Mouse (Mus musculus) frontal cortex, postnatal 25 days (tissue): ENCODE results near the gene Khdc4.
"Not testable (repeated sequence)": the region's sequence is repeated elsewhere in the genome, so short reads cannot be mapped to it uniquely, and the experiment has no call there.

Experiments used
- DNase-seq, 2 experiments: peaks; one replicate each; pipeline ENCODE4 v3.0.0; 2022; ENCODE audit warnings: low spot score in 2 of 2

The Khdc4 gene

DNA sequence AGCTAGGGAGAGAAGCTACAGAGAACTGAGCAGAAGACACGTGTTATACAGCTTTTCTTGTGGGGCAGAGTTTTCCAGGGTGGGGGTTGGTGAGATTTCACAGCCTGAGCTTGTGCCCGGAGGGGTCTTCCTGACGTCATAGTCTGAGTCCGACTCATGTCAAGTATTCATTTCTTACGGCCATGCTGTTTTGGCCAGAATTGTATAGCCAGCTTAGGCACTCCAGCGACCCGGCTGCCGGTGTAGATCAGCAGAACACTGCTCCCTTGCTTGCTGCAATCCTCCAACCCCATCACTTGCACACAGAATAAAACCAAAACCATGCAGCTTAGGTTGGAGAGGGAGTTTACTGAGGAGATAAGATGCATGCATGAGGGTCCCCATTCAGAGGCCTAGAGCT lies 30.0 kb upstream of the Khdc4 start:
- no peak for DNase-seq

DNA sequence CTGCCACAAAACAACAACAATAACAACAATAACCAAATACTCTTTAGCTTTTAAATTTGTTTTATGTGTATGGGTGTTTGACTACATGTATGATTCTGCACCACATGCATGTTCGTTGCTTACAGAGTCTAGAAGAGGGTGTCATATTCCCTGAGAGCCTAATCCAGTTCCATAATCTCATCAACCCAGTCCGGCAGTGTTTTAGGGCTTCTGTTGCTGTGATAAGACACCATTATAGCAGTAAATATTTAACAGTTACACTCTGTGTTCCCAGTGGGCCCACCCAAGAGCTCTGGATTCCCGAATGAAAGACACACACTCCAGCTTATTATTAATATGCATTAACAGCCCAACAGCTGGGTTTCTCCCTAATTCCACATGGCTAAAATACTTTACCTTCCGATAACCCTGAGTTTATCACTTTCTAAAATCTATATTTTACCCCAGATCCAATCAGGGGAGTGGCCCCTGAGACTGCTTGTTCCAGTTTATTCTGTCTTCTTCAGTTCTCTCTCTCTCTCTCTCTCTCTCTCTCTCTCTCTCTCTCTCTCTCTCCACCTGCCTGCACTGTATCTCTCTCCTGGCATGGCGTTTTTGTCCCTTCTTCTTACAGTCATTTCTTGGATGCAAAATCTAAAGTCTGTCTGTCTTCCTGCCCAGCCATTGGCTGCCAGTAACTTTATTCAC lies 27.0 kb upstream of the Khdc4 start:
- no peak for DNase-seq

DNA sequence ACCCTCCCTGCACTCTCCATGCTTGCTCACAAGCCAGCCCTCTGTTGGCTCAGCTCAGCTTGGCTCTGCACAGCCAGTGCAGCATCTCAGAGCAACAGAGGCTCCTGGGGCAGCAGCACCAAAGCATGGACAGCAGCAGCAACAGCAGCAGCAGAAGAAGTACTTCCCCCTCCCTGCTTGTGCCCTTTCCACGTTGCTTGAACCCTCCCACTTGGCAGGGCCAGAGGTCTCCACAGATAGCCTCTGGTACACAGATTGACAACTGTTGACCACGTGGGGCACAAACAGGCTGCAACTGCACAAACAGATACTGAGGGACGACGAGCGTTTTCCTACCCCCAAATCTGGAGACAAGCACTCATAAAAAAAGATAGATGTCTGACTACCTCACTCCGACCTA lies 25.8 kb upstream of the Khdc4 start:
- DNase-seq = no peak

DNA sequence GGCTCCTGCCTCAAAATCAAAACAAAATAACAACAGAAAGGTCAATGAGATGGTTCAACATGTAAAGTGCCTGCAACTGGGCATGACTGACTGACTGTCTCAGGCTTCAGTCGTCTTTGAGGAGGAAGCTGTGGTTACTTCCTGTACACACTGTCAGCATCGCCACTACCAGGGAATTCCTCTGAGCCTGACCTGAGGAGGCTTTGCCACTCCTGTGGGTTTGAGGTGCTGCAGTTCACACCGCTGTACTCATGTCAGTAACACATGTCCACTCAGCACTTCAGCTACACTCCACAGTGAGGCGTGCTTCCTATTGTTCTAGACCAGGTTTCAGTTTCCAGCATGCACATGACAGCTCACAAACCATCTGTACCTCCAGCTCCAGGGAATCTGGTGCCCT lies 21.5 kb upstream of the Khdc4 start:
- no peak for DNase-seq

DNA sequence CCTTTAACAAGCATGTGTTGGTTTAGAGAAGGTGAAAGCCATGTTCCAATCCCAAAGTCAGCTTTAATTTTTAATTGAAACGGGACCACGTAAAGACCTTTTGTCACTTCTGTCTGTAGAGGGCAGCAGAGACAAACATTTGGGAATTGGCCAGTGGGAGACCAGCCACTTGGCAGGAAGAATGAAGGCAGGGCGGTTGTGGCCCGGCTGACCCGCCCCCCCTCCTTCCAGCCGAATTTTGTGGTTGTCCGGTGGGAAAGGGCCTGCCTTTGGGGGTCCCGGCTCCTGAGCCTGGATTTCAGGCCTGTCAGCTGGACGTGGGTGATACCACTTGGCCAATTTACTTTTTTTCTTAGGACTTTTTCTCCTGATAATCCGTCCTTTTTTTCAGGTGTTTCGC lies 8.2 kb upstream of the Khdc4 start:
- peak in 1 of 2 experiments; percentile 34 for DNase-seq

DNA sequence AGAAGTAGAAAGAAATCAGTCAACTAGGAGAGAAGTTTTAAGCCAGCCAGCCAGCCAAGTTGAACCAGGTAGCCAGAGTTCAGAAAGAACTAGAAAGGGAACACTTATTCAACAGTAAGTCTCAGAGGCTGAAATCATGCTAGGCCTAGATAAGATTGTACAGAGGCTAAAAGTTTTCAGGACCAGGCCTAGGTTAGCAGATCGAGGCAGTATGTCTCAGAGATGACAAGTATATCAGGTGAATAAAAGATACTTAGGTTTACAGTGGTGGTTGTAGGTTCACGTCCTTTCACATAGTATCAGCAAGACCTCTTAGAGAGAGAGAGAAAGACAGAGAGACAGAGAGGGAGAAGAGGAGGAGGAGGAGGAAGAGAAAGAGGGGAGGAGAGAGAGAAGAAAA lies 1.8 kb upstream of the Khdc4 start:
- no peak for DNase-seq

DNA sequence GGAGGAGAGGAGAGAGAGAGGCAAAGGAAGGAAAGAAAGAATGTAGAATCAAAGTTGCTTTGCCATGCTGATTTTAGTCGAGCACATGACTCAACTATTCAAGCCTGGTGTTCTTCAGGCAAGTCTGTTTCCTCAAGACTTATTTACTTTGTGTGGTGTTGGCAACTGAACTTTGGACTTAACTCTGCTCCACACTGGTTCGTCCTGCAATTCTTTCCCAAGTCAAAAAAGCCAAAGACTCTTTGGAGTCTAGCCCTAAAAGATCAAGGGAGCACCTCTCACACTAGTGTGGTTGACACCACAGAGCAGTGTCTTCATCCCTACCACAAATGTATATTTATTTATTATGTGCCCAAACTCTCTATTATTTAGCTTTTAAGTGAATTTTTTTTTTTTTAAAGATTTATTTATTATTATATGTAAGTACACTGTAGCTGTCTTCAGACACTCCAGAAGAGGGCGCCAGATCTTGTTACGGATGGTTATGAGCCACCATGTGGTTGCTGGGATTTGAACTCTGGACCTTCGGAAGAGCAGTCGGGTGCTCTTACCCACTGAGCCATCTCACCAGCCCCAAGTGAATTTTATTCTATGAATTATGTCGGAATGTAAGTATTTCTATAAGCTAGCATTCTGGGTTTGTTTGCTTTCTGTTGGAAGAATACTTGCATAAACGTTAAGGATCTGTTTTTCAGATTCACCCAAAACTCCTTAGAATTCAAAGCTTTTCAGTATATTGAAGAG lies 1.2 kb upstream of the Khdc4 start:
- DNase-seq = no peak

DNA sequence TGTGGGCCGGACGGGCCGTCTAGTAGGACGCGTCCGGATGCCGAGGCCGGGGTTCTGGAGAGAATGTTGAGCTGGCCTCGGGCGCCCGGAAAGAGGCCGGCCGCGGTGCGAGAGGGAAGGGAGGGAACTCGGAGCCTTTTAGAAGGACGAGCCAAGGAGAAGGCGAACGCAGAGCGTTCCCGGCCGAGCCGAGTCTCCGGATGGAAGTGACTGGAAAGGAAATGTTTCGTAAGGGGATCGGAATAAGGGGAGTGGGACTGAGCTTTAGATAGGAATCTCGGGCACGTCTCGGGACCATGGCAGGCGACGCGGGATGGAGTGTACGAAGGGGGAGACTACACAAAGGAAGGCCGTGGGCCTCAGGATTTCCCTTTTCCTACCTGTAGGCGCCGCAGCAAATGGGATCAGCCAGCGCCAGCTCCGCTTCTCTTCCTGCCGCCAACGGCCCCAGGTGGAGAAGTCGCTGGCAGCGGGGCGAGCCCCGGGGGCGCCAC lies 402 bp downstream of the Khdc4 start:
- DNase-seq = no peak

DNA sequence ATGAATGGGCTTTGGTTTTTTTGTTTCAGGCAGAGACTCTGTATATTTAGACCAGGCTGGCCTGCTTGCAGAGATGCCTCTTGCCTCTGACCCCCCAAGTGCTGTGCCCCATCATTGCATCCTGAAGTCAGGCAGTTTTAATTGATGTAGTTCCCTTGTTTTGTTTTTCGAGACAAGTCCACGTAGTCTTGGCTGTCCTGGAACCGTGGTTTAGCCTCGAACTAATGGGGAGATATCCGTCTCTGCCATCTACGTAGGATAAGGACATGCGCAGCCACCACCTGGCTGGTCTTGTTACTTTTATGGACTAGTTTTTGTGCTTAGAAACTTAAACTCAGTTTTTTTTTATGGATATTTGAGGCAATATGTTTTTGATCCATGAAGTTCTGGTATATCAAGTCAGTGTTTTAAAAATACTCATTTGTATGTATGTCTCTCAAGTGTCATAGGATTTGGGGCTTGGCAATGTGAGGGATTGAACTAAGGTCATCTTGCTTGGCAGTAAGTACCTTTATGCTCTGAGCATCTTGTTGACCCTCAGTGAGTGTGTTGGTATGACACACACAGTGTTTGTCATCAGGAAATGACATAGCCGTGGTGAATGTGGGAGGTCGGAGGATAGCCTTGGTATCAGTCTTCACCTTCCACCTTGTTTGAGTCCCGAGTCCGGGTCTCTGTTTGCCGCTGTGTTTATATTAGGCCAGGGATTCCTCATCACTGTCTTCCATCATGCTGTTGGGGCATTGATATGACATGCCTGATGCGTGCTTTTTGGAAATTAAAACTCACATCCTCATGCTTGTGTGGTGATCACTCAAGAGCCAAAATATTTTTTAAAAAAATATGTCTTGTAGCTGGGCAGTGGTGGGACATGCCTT lies 1.4 kb downstream of the Khdc4 start:
- no peak for DNase-seq

DNA sequence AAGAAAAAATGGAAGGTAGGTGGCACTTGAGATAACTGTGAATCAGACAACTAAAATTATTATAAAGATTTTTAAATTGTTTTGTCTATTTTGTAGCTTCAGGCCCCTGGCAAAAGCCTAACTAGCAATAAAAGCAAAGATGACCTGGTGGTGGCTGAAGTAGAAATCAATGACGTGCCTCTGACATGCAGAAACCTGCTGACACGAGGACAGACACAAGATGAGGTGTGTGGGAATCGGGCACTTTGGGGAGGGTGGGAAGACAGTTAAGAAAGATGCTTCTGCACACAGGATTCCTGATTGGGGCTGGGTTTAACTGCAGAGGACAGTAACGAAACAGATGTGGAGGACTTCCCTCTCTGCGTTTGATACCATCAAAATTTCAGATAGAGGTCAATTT lies 3.5 kb downstream of the Khdc4 start:
- DNase-seq = no peak

DNA sequence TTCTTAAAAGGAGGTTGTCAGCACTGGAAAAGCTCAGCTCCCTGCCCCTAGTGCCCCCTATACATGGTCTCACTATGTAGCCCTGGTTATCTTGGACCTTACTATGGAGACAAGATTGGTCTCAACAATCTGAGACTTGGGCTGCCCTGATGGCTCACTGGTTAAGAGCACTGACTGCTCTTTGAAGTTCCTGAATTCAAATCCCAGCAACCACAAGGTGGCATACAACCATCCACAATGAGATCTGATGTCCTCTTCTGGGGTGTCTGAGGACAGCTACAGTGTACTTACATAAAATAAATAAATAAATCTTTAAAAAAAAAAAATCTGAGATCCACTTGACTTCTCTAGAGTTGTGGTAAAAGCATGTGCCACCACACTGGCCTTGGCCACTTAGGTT lies 9.9 kb downstream of the Khdc4 start:
- DNase-seq = no peak

DNA sequence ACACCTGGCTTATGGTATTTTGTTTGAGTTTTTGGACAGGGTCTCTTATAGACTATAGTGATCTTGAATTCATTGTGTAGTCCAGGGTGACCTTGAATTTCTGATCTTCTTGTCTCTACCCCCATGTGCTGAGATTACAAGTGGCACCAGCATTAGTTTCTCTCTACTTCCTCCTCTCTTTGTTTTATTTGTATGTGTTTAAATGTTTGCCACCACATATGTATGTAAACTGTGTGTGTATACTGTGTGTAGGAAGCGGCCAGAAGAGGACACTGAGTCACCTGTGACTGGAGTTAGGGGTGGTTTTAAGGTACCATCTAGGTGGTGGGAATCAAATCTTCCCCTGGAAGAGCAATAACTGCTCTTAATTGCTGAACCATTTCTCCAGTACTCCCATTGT lies 12.4 kb downstream of the Khdc4 start:
- no peak for DNase-seq

DNA sequence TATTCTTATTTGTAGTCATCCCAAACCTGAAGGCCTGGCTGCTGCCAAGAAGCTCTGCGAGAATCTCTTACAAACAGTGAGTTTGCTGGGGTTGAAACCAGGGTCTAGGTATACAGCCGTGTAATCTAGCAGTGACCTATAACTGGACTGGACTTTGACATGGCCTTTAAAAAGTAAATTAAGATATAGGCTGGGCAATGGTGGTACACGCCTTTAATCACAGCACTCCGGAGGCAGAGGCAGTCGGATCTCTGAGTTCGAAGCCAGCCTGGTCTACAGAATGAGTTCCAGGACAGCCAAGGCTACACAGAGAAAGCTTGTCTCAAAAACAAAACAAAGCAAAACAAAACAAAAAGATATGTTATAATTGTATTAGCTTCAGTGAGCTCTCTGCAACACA lies 13.2 kb downstream of the Khdc4 start:
- no peak for DNase-seq

DNA sequence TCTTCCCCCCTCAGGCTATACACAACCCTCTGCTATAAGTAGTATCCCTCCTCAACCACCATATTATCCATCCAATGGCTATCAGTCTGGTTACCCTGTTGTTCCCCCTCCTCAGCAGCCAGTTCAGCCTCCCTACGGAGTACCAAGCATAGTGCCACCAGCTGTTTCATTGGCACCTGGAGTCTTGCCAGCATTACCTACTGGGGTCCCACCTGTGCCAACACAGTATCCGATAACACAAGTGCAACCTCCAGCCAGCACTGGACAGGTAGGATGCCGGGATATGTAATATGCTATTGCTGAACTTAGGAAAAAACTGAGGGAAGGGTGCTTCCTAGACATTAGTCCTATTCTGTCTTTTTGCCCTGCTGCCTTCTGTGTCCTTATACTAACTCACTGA lies 14.6 kb downstream of the Khdc4 start:
- DNase-seq = no peak

DNA sequence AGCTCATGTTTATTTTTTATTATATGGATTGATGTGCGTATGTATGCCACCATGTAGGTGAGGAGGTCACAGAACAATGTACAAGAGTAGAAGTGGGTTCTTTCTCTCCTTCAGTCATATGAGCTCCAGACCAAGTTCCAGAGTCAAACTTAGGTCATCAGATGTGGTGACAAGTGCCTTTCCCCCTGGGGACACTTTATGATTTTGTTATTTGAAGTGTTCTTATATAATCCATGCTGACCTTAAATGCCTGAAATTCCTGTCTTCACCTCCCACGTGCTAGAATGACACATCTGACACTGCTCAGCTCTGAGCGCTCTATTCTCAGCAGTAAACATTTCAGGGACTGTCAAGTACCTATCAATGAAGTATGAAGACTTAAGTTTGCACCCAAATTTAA lies 15.6 kb downstream of the Khdc4 start:
- no peak for DNase-seq

DNA sequence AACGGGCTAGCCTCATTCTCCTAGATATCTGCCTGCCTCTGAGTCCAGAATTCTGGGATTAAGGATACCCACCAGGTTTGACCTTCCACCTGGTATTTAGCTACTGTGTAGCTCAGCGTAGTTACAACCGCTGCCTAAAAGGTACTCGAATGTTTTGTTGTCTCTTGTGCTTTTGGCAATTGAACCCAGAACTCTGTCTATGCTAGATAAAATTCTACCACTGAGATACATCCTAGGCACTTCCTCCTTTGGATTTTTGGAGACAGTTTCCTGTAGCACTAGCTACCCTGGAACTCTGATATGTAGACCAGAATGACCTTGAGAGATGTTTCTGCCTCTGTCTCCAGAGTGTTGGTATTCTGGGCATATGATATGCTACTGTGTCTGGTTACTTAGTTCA lies 28.1 kb downstream of the Khdc4 start:
- no peak for DNase-seq

DNA sequence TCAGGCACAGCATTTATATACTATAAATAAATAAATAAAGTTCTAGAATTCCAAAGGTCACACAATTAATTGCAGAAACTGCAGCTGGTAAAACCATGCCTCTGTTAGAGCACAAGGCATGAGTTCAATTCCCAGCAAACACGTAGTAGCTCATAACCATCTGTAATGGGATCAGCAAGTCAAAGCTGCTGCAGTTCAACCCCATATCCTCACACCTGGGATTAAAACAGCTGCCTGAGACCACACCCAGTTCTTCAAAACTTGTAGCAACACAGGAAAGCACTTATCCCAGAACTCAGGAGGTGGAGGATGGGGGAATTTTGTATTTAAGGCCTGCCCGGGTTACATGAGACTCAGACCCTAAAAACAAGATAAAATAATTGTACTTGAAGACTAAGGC lies 29.1 kb downstream of the Khdc4 start:
- DNase-seq = no peak

DNA sequence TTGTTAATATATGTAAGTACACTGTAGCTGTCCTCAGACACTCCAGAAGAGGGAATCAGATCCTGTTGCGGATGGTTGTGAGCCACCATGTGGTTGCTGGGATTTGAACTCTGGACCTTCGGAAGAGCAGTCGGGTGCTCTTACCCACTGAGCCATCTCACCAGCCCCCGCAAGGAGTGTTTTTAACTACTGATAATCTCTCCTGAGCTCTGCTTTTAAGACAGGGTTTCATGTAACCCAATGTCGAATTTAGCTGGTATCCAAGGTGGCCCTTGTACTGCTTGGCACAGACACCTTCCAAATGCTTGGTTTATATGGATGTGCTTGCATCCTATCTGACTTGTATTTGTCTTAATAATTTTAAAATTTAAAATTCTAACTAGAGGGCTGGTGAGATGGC lies 30.1 kb downstream of the Khdc4 start:
- DNase-seq = not testable (repeated sequence)

DNA sequence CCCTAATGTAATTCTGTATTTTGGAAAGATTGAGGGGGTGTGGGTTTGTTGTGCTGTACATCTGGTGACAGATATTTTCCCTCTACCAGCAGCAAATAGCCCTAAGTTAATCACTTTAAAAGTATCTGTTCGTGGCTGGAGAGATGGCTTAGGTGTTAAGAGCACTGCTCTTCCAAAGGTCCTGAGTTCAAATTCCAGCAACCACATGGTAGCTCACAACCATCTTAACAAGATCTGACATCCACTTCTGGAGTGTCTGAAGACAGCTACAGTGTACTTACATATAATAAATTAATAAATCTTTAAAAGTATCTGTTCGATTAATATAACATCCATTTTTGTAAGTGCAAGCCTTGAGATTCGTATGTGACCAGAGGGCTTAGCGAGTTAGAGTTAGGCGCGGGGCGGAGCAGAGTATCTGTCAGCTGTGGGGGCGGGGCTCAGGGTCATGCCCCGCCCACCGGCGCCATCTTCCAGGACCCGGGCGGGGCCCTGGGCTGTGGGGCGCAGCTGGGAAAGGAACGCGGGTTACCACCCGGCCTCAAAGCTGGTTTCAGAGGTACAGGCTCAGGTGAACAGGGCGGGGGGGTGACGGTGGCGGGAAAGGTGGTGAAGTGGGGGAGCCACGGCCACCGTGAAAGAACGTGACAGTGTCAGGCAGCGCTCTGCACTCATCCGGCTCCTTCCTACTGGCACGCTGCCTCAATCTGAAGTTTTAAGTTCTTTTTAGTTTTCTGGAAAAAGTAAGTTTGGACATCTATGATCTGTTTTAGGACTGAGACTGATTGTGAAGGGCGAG lies 31.0 kb downstream of the Khdc4 start, which contains the start of gene Rit1:
TSS of gene Rit1 (plus strand) at position 440 of the 799 bp plus-strand sequence.
- peak; percentile 55 to 64 for DNase-seq

DNA sequence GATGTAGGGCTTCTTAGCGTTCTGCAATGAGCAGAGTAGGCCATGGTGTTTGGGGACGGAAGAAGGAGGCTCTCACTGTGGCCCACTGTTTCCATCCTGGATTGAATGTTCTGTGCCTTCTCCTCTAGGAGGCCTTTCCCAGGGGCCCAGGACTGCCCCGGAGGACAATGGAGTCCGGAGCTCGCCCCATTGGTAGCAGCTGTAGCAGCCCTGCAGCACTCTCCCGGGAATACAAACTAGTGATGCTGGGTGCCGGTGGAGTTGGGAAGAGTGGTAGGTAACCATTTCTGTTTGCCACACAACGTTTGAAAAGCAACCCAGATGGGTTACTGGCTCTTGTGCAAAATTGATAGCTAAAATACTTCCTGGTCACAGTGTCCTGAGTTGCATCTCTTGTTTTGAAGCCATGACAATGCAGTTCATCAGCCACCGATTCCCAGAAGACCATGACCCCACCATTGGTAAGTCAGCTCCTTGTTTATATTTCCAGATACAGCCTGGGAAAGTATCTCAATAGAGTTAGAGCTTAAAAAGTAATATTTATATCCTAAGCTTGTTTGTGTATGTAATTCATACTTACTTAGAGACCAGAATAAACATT lies 31.7 kb downstream of the Khdc4 start:
- no peak for DNase-seq

DNA sequence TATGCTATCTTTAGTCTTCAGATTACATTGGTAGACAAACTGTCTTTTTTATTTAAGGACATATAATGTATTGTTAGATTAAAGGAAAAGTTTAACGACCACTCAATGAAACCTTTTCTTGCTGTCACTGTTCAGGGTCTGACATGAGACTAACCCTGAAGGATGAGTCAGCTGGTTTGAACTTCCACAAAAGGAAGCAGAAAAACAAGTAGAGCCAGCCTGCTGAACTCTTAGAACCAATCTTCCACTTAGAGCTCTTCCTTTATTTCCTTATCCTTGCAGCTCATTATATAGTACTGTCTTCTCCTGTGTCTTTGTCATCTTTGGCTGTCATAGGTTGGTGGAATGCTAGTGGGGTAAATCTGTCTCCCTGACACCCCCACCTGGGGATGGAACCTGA lies 32.2 kb downstream of the Khdc4 start:
- DNase-seq = no peak
